Mouse (Mus musculus): Measurements from ENCODE around the gene Sh3bgrl2.

DNA sequence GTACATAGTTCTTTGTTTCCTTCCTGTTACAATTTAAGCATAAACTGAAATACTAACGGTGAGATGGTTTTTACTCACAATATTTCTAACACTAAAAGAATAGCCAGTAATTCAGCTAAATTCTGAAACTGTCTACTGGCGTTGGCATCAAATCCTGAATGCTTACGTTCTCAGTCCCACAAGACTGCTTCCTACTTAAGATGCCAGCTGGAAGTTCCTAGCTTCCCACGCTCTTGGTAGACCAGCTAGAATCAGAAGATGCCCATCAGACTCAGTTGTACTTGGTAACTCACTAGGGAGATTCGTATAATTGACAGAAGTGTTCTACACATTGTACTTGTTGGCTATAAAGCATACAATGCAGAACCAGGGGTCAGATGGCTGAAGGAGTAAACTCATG, 98.6 kb downstream of the Sh3bgrl2 start:
- TF ChIP-seq CTCF (IDR thresholded peaks at IDR 0.05; ENCODE audit: extremely low read depth, insufficient read depth, low read length) (no peak), POLR2A (IDR thresholded peaks at IDR 0.05; ENCODE audit: extremely low read depth, insufficient read depth, low read length) (no peak)
